Mouse (Mus musculus): ENCODE results near the gene Myl9.

Myl9 gene

GRCm38 (mm10) chr2:156764022-156764421 is 11.2 kb upstream of the Myl9 start:
- no peak for DNase-seq (ENCODE audit: low spot score in 2 of 2)

GRCm38 (mm10) chr2:156764747-156765146 is 10.5 kb upstream of the Myl9 start:
- no peak for DNase-seq (ENCODE audit: low spot score in 2 of 2)

- no peak for DNase-seq (ENCODE audit: low spot score in 2 of 2)
Observed at GRCm38 (mm10) chr2:156765593-156765992, 9.6 kb upstream of the Myl9 start.

GRCm38 (mm10) chr2:156766227-156767019 is 8.8 kb upstream of the Myl9 start:
- no peak for DNase-seq (ENCODE audit: low spot score in 2 of 2)

- no peak for DNase-seq (ENCODE audit: low spot score in 2 of 2)
Observed at GRCm38 (mm10) chr2:156767108-156767507, 8.1 kb upstream of the Myl9 start.

- DNase-seq (ENCODE audit: low spot score in 2 of 2): no peak
Observed at GRCm38 (mm10) chr2:156769274-156769673, 5.9 kb upstream of the Myl9 start.

GRCm38 (mm10) chr2:156773470-156773869 is 1.8 kb upstream of the Myl9 start:
- DNase-seq (ENCODE audit: low spot score in 2 of 2): no peak

- no peak for DNase-seq (ENCODE audit: low spot score in 2 of 2)
Observed at GRCm38 (mm10) chr2:156774035-156774737, 1.0 kb upstream of the Myl9 start.

- DNase-seq (ENCODE audit: low spot score in 2 of 2): no peak
Observed at GRCm38 (mm10) chr2:156775455-156776435, 525 bp downstream of the Myl9 start.

- DNase-seq (ENCODE audit: low spot score in 2 of 2): no peak
Observed at GRCm38 (mm10) chr2:156776907-156777306, 1.7 kb downstream of the Myl9 start.

- no peak for DNase-seq (ENCODE audit: low spot score in 2 of 2)
Observed at GRCm38 (mm10) chr2:156777326-156778004, 2.2 kb downstream of the Myl9 start.

GRCm38 (mm10) chr2:156778571-156778970 is 3.4 kb downstream of the Myl9 start:
- DNase-seq (ENCODE audit: low spot score in 2 of 2): no peak

GRCm38 (mm10) chr2:156779036-156779435 is 3.8 kb downstream of the Myl9 start:
- DNase-seq (ENCODE audit: low spot score in 2 of 2): no peak

- DNase-seq (ENCODE audit: low spot score in 2 of 2): no peak
Observed at GRCm38 (mm10) chr2:156779488-156779887, 4.3 kb downstream of the Myl9 start.

GRCm38 (mm10) chr2:156780129-156780528 is 4.9 kb downstream of the Myl9 start:
- DNase-seq (ENCODE audit: low spot score in 2 of 2): no peak

GRCm38 (mm10) chr2:156780752-156781151 is 5.5 kb downstream of the Myl9 start:
- DNase-seq (ENCODE audit: low spot score in 2 of 2): no peak

GRCm38 (mm10) chr2:156781281-156781680 is 6.1 kb downstream of the Myl9 start:
- no peak for DNase-seq (ENCODE audit: low spot score in 2 of 2)

- no peak for DNase-seq (ENCODE audit: low spot score in 2 of 2)
Observed at GRCm38 (mm10) chr2:156781836-156782480, 6.7 kb downstream of the Myl9 start.

- no peak for DNase-seq (ENCODE audit: low spot score in 2 of 2)
Observed at GRCm38 (mm10) chr2:156782481-156783348, 7.5 kb downstream of the Myl9 start.

- DNase-seq (ENCODE audit: low spot score in 2 of 2): no peak
Observed at GRCm38 (mm10) chr2:156783349-156783728, 8.1 kb downstream of the Myl9 start.
